Mouse (Mus musculus) heart, embryonic 12.5 days (tissue): ENCODE measurements around the gene Vgf. TPM values are rescaled to one million over a fixed set of nuclear protein-coding genes. Genes with fewer than 3 reads are reported as not detected.

Source experiments
- microRNA counts: library from miRNA; unstranded; fragments of <30 nt; microRNA quantifications from one replicate; lab custom pipeline; 2017
- microRNA-seq: library from miRNA; unstranded; fragments of <30 nt; microRNA quantifications from one replicate; pipeline ENCODE4, GENCODE M21; 2017
- polyA plus RNA-seq: library from polyadenylated mRNA; unstranded; fragments of >200 nt; fragmentation: Nextera tagmentation; extraction: Ambion mirVana; gene quantifications from 2 replicates; pipeline ENCODE4 v1.2.1, GENCODE M21; 2016

Gene Vgf
- polyA plus RNA-seq, 1 experiment from 2014 or later: not detected

MicroRNA genes within 50 kb of the gene (microRNA counts, 519-probe panel; counts per million panel counts)
- microRNA mmu-miR-702 (lab: Ali Mortazavi, UCI): not detected

Small RNA genes within 50 kb of the gene (microRNA-seq; reads per million reads assigned to microRNA genes)
- 60.8 reads per million, percentile 46 among the genes with 10 or more reads in this experiment for gene Mir702

Other genes with a start within 250 kb of the Vgf start
- 21.4 and 21.6 TPM in 2 replicates for gene Col26a1, start 143.2 kb upstream of the Vgf start, polyA plus RNA-seq
- gene Ift22, start 118.2 kb upstream of the Vgf start, polyA plus RNA-seq: 36.9 and 40.9 TPM in 2 replicates
- gene Fis1, start 73.1 kb upstream of the Vgf start, polyA plus RNA-seq: 245 and 251 TPM in 2 replicates
- gene Cldn15, start 59.8 kb upstream of the Vgf start, polyA plus RNA-seq: 1.9 and 2.1 TPM in 2 replicates
- gene Plod3, start 39.4 kb upstream of the Vgf start, polyA plus RNA-seq: 42.7 and 48.6 TPM in 2 replicates
- gene Znhit1, start 38.4 kb upstream of the Vgf start, polyA plus RNA-seq: 74.4 and 78.1 TPM in 2 replicates
- 143 and 145 TPM in 2 replicates for gene Ap1s1, start 19.7 kb downstream of the Vgf start, polyA plus RNA-seq
- gene Serpine1, start 45.9 kb downstream of the Vgf start, polyA plus RNA-seq: 0.69 and 0.70 TPM in 2 replicates
- gene Trim56, start 89.8 kb downstream of the Vgf start, polyA plus RNA-seq: 7.0 and 7.8 TPM in 2 replicates
- 0.21 TPM in 1 of 2 replicates, not detected in the other for gene Muc3, start 122.9 kb downstream of the Vgf start, polyA plus RNA-seq
- 0.09 TPM in 1 of 2 replicates, not detected in the other for gene Muc3a, start 186.0 kb downstream of the Vgf start, polyA plus RNA-seq